Mouse (Mus musculus) lung, embryonic 15.5 days (tissue): ENCODE results near the gene Fcrlb. TPM values are rescaled to one million over a fixed set of nuclear protein-coding genes. Genes with fewer than 3 reads are reported as not detected.

Source experiments
- ATAC-seq: fragments of 200-750 bp; cut with Nextera tagmentation; 2 replicates; pipeline ENCODE4 v1.8.0; 2017; ENCODE audit warnings: moderate number of reproducible peaks, borderline replicate concordance; ENCODE audit not compliant: low FRiP score, low TSS enrichment; ENCODE audit errors: extremely low read depth
- H3K27ac ChIP-seq: fragments of 300-500 bp; sonication (generic); 2 replicates; pipeline ENCODE4 v1.5.1; 2015; ENCODE audit warnings: moderate library complexity, mild to moderate bottlenecking, inconsistent platforms
- H3K27me3 ChIP-seq: fragments of 300-500 bp; sonication (generic); 2 replicates; pipeline ENCODE4 v1.6.1; 2015; ENCODE audit warnings: inconsistent platforms
- H3K36me3 ChIP-seq: fragments of 300-500 bp; sonication (generic); 2 replicates; pipeline ENCODE4 v1.6.1; 2015; ENCODE audit warnings: inconsistent platforms
- H3K4me1 ChIP-seq: fragments of 300-500 bp; sonication (generic); 2 replicates; pipeline ENCODE4 v1.6.1; 2015; ENCODE audit warnings: inconsistent platforms
- H3K4me2 ChIP-seq: fragments of 300-500 bp; sonication (generic); 2 replicates; pipeline ENCODE4 v1.6.1; 2015; ENCODE audit warnings: inconsistent platforms, mild to moderate bottlenecking, moderate library complexity
- H3K4me3 ChIP-seq: fragments of 300-500 bp; sonication (generic); 2 replicates; pipeline ENCODE4 v1.5.1; 2015; ENCODE audit warnings: mild to moderate bottlenecking, inconsistent platforms
- H3K9ac ChIP-seq: fragments of 300-500 bp; sonication (generic); 2 replicates; pipeline ENCODE4 v1.6.1; 2015; ENCODE audit warnings: inconsistent platforms
- H3K9me3 ChIP-seq: fragments of 300-500 bp; sonication (generic); 2 replicates; pipeline ENCODE4 v1.6.1; 2016; ENCODE audit warnings: inconsistent platforms
- WGBS: fragments of 180-500 bp; shearing (Covaris S2); methylation state at CpG from one replicate; pipeline ENCODE4 v1.1.7; 2015; 5-methylcytosine and 5-hydroxymethylcytosine counted together
- polyA plus RNA-seq: library from polyadenylated mRNA; unstranded; fragments of >200 nt; fragmentation: Nextera tagmentation; extraction: Ambion mirVana; gene quantifications from 2 replicates; pipeline ENCODE4 v1.2.1, GENCODE M21; 2015

Gene Fcrlb
- polyA plus RNA-seq, 1 experiment from 2014 or later = not detected

DNA sequence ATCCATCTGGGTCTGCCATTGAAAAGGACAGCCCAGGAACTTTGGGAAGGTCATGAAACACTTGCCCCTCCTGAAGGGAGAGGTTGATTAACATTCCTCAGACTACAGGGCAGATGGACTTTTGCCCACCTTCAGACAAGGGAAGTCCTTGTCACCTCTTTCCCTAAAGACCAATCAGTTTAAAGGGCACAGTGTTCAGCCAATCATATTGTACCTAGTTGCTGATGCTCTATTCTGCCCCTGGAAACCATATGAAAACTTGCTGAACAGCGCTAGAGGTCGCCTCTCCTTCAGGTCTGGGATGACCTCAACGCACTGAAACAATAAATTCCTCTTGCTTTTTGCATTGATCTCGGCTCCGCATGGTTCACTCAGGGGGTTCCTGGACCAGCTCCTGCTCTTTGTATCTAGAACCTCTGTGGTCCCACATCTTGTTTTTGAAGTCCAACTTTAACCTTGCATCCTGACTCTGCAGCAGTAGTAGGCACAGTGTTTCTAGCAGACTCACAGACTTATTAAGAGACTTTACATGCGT, 20.7 kb upstream of the Fcrlb start:
- no peak overlapping the region for H3K4me3 ChIP-seq
- no peaks in the 10 kb centered on the region for H3K9me3 ChIP-seq
- H3K27ac ChIP-seq = no peak overlapping the region
- 65% methylated on average over 6 of the region's 6 CpGs for WGBS
- no peaks in the 10 kb centered on the region for H3K4me1 ChIP-seq
- ATAC-seq = no peak
- H3K27me3 ChIP-seq = no peaks in the 10 kb centered on the region
- H3K9ac ChIP-seq = no peak overlapping the region
- H3K4me2 ChIP-seq = no peak overlapping the region
- no peaks in the 10 kb centered on the region for H3K36me3 ChIP-seq

DNA sequence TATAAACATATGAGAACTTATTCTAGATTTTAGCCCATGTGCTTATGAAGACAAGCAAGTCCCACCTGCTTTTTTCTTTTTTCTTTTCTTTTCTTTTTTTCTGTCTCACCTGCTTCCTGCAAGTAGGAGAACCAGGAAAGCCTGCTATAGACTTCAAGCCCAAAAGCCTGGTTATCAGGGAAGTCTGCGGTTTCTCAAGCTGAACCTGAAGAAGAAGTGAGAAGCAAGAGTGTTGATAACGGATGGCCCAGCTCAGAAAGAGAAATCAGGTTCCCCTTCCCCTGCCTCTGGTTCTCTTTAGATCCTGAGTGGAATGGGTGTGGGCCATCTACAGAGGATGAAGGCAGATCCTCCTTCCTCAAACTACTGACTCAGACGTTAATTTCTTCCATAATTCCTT, 19.3 kb upstream of the Fcrlb start:
- no peaks in the 10 kb centered on the region for H3K27me3 ChIP-seq

DNA sequence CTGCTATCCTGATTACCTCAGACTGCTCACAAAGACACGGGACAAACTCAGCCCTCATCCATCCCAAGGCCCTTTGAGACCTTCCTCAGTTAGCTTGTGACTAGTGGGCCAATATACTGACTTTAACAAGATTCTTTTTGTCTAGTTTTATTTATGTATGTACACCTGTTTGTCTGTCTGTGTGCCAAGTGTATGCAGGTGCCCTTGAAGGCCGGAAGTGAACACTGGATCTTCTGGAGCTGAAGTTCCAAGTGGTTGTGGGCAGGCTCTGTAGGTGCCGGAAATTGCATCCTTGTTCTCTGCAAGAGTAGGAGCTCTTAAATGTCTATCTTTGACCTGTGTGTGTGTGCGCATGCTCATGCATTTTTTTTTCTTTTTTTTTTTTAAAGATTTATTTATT, 16.5 kb upstream of the Fcrlb start:
- Histone ChIP-seq H3K4me3 (no peak overlapping the region), H3K27ac (no peak overlapping the region), H3K4me2 (no peak overlapping the region), H3K4me1 (no peaks in the 10 kb centered on the region), H3K9ac (no peak overlapping the region), H3K36me3 (no peaks in the 10 kb centered on the region), H3K27me3 (no peaks in the 10 kb centered on the region), H3K9me3 (no peaks in the 10 kb centered on the region)
- WGBS = 76% methylated on average over 4 of the region's 4 CpGs
- ATAC-seq = no peak

More for the DNA sequence above, 19.3 kb upstream of the Fcrlb start:
- H3K9ac ChIP-seq = no peak overlapping the region
- H3K4me1 ChIP-seq = no peaks in the 10 kb centered on the region
- no peak overlapping the region for H3K4me3 ChIP-seq
- H3K27ac ChIP-seq = no peak overlapping the region
- no peaks in the 10 kb centered on the region for H3K9me3 ChIP-seq
- WGBS = 78% methylated on average over 3 of the region's 3 CpGs
- H3K36me3 ChIP-seq = no peaks in the 10 kb centered on the region
- no peak overlapping the region for H3K4me2 ChIP-seq
- ATAC-seq = no peak

DNA sequence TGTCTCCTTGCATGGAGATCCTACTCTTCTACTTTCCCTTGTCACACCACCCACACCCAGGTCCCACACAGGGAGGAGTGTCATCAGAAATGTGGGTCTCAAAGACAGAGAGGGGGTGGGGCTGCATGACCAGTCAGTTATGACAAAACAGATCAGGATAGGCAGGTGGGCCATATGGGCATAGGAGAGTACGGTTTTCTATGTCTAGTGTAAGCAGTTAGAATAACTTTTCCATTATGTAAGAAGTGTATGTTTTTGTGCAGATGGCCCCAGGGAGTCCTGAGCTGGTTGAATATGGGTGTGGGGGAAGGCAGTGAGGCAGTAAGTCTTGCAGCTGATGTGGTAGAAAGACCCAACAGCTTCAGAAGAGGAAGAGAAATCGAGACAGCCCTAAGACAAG, 15.7 kb upstream of the Fcrlb start:
- ATAC-seq = no peak
- no peaks in the 10 kb centered on the region for H3K9me3 ChIP-seq
- no peaks in the 10 kb centered on the region for H3K27me3 ChIP-seq
- H3K4me3 ChIP-seq = no peak overlapping the region
- no peaks in the 10 kb centered on the region for H3K36me3 ChIP-seq
- H3K4me1 ChIP-seq = no peaks in the 10 kb centered on the region
- 72% methylated on average over 2 of the region's 2 CpGs for WGBS
- H3K9ac ChIP-seq = no peak overlapping the region
- no peak overlapping the region for H3K4me2 ChIP-seq
- H3K27ac ChIP-seq = no peak overlapping the region

DNA sequence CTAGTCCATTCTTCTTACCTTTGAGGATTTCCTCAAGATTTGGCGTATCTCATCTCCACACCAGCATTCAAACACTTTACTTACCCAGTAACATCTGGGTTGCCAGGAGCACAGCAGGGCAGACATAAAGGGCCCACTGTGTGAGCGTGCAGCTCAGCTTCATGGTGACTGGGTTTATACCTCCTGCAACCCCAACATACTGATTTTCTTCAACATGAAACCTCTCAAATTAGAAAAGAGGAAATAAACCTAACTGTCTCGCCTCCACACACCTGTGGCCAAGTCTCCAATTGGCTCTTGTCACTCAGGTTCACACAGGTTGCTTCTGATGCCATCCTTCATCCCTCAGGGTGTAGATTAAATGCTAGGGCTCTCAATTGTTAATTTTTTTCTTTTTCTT, 14.6 kb upstream of the Fcrlb start, which contains the start of gene Fcrla:
Fcrla (minus strand) TSS at position 206 of the 400 bp plus-strand sequence.
- Histone ChIP-seq H3K4me2 (no peak within 1 kb of the TSS), H3K27me3 (no peaks in the 10 kb centered on the region), H3K36me3 (no peaks in the 10 kb centered on the region), H3K9ac (no peak within 1 kb of the TSS), H3K4me1 (no peaks in the 10 kb centered on the region), H3K9me3 (no peaks in the 10 kb centered on the region), H3K4me3 (no peak within 1 kb of the TSS), H3K27ac (no peak within 1 kb of the TSS)
- WGBS = 76% methylated on average over 3 of the region's 3 CpGs
- no peak for ATAC-seq

DNA sequence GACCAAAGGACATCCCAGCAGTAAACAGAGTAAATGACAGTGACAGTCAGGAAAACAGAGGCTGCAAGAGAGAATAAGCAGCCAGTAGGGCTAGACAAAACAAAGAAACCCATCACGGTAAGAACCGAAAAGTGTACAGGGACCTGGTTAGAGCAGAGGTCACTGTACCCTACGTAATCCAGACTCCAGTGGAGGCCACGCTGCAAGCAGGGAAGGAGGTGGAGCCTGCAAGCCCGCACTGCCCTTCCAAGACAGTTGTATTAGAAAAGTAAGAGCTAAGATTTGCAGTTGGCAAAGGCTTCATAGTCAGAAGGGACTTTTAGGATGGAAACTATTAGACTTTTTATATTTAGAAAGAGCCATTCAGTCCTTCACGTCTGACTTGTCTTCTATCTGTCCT, 14.2 kb upstream of the Fcrlb start:
- Histone ChIP-seq H3K36me3 (no peaks in the 10 kb centered on the region), H3K4me3 (no peak overlapping the region), H3K27ac (no peak overlapping the region), H3K9me3 (no peaks in the 10 kb centered on the region), H3K9ac (no peak overlapping the region), H3K4me1 (no peaks in the 10 kb centered on the region), H3K4me2 (no peak overlapping the region), H3K27me3 (no peaks in the 10 kb centered on the region)
- no peak for ATAC-seq
- WGBS = 46% methylated on average over 6 of the region's 6 CpGs

DNA sequence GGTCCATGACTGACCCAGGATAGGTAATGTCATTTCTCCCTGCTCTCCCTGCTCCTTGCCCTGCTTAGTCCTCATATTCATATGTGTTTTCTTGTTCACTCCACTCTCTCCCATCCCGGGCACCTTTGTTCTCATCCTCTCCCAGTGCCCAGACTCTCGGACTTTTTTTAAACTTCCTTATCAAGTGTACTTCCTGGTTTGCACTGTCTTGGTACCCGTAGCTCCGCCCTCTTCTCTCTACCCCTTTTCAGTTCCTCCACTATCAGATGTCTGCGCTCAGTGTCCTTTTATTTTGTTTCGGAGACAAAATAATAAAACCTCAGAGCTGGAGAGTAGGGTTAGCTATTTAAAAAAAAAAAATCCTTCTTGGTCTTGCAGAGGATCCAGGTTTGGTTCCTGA, 11.7 kb upstream of the Fcrlb start:
- WGBS = 67% methylated on average over 6 of the region's 6 CpGs
- H3K27me3 ChIP-seq = no peaks in the 10 kb centered on the region
- no peak overlapping the region for H3K4me3 ChIP-seq
- no peak overlapping the region for H3K27ac ChIP-seq
- H3K9me3 ChIP-seq = no peaks in the 10 kb centered on the region
- no peaks in the 10 kb centered on the region for H3K4me1 ChIP-seq
- H3K4me2 ChIP-seq = no peak overlapping the region
- H3K36me3 ChIP-seq = no peaks in the 10 kb centered on the region
- H3K9ac ChIP-seq = no peak overlapping the region
- no peak for ATAC-seq

- Histone ChIP-seq H3K27me3 (no peaks in the 10 kb centered on the region), H3K9ac (no peak overlapping the region), H3K4me1 (no peaks in the 10 kb centered on the region), H3K4me3 (no peak overlapping the region), H3K27ac (no peak overlapping the region), H3K4me2 (no peak overlapping the region), H3K9me3 (no peaks in the 10 kb centered on the region), H3K36me3 (no peaks in the 10 kb centered on the region)
- WGBS = 88% methylated on average over 8 of the region's 8 CpGs
- no peak for ATAC-seq
Measured at GRCm38 (mm10) chr1:170919308-170919707, 6.6 kb upstream of the Fcrlb start.

GRCm38 (mm10) chr1:170915657-170916056, 2.9 kb upstream of the Fcrlb start:
- Histone ChIP-seq H3K9me3 (no peaks in the 10 kb centered on the region), H3K4me3 (no peak overlapping the region), H3K4me1 (no peaks in the 10 kb centered on the region), H3K27ac (no peak overlapping the region), H3K4me2 (no peak overlapping the region), H3K27me3 (no peaks in the 10 kb centered on the region), H3K36me3 (no peaks in the 10 kb centered on the region), H3K9ac (no peak overlapping the region)
- ATAC-seq = no peak
- 41% methylated on average over 5 of the region's 5 CpGs for WGBS

GRCm38 (mm10) chr1:170911907-170912660, 657 bp downstream of the Fcrlb start:
- 74% methylated on average over 11 of the region's 11 CpGs for whole genome bisulfite sequencing
- H3K4me2 ChIP-seq = no peak overlapping the region
- ATAC-seq = no peak
- no peaks in the 10 kb centered on the region for H3K36me3 ChIP-seq
- H3K9me3 ChIP-seq = no peaks in the 10 kb centered on the region
- H3K9ac ChIP-seq = no peak overlapping the region
- H3K27me3 ChIP-seq = peaks cover 29% of the 10 kb centered on the region
- peaks cover 13% of the 10 kb centered on the region for H3K4me1 ChIP-seq
- no peak overlapping the region for H3K4me3 ChIP-seq
- H3K27ac ChIP-seq = no peak overlapping the region

DNA sequence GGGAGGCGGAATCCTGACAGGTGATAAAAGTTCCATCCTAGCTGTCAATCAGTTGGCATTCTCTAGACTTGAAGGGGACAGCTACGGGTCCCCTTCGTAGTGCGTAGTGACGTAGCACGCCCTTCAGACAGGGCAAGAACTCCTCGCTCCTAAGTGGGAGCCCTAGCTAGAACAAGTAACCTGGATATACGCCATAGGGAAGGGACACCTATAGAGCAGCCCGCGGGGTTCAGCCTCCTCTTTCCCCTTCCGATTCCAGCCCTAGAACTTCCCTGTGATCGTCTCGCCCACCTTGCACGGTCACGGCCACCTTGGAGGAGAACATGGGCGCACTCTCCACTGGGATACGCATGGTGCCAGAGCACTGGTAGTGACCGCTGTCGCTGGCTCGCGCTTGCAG, 4.4 kb downstream of the Fcrlb start:
- H3K9ac ChIP-seq = no peak overlapping the region
- WGBS = 4% methylated on average over 21 of the region's 21 CpGs
- ATAC-seq = peak; percentile 53; the same call in 1 of the 2 replicates

GRCm38 (mm10) chr1:170907456-170908191, 5.1 kb downstream of the Fcrlb start:
- H3K36me3 ChIP-seq = no peaks in the 10 kb centered on the region
- 2% methylated on average over 71 of the region's 71 CpGs for WGBS
- H3K4me1 ChIP-seq = peaks cover 13% of the 10 kb centered on the region
- peak; percentile 65 for ATAC-seq
- no peaks in the 10 kb centered on the region for H3K9me3 ChIP-seq
- 0 out of 2 replicates have a peak overlapping the region, but pooled peaks have one; percentile 14 for H3K9ac ChIP-seq
- H3K27ac ChIP-seq = no peak overlapping the region
- H3K4me2 ChIP-seq = peak overlapping the region; percentile 84
- H3K27me3 ChIP-seq = peaks cover 49% of the 10 kb centered on the region
- H3K4me3 ChIP-seq = peak overlapping the region; percentile 44

More for the DNA sequence above, 4.4 kb downstream of the Fcrlb start:
- Histone ChIP-seq H3K4me2 (peak overlapping the region; percentile 84), H3K4me1 (peaks cover 13% of the 10 kb centered on the region), H3K27ac (no peak overlapping the region), H3K9me3 (no peaks in the 10 kb centered on the region), H3K36me3 (no peaks in the 10 kb centered on the region), H3K4me3 (peak overlapping the region; percentile 44), H3K27me3 (peaks cover 49% of the 10 kb centered on the region)
